Mouse (Mus musculus): ENCODE data around the gene Tm4sf20. TPM values are rescaled to one million over a fixed set of nuclear protein-coding genes. Genes with fewer than 3 reads are reported as not detected.
A peak's percentile ranks its signal among the peaks of the same experiment; 100 is the strongest.

Tm4sf20 gene
- polyA plus RNA-seq, 1 experiment from 2014 or later, result 0.23 TPM

GRCm38 (mm10) chr1:82743962-82744361 lies 24.3 kb downstream of the Tm4sf20 start:
- Histone ChIP-seq H3K9me3 (ENCODE audit: control insufficient read depth, low read length) (no peaks in the 10 kb centered on the region), H3K4me2 (ENCODE audit: low read depth, low read length, severe bottlenecking) (no peak overlapping the region), H3K27ac (ENCODE audit: low read depth, low read length) (no peak overlapping the region), H3K36me3 (ENCODE audit: control insufficient read depth, insufficient read depth, low read length) (no peaks in the 10 kb centered on the region; the same call in 1 of the 2 replicates), H3K4me1 (replicated peaks; ENCODE audit: control insufficient read depth, insufficient read depth, low read length) (no peaks in the 10 kb centered on the region), H3K4me3 (ENCODE audit: low read depth, low read length) (no peak overlapping the region), H3K27me3 (ENCODE audit: control insufficient read depth, insufficient read depth, low read length) (no peaks in the 10 kb centered on the region), H3K9ac (ENCODE audit: low read length) (no peak overlapping the region)
- DNase-seq (ENCODE audit: low spot score) (no peak), ATAC-seq (replicated peaks; ENCODE audit: low FRiP score) (no peak)
- WGBS, result 99% methylated on average over 3 of the region's 3 CpGs

DNA sequence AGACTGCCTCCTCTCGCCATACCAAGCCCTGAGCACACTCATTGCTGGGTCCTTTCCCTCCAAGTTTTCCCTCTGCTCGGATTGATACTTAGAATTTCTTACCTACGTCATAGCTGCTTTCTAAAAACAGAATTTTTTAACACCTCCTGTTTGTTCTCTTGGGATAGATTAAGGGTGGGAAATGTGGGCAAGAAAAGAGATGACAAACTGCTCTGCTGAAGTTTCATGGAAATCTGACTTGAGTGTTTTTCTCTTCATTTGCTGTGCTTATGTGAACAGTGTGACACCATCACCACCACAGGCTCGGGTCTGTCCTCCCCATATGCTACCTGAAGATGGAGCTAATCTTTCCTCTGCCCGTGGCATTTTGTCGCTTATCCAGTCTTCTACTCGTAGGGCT lies 26.7 kb downstream of the Tm4sf20 start:
- Histone ChIP-seq H3K36me3 (ENCODE audit: control insufficient read depth, insufficient read depth, low read length) (peaks cover 2% of the 10 kb centered on the region; the same call in 1 of the 2 replicates), H3K9ac (ENCODE audit: low read length) (no peak overlapping the region), H3K4me3 (ENCODE audit: low read depth, low read length) (no peak overlapping the region), H3K27ac (ENCODE audit: low read depth, low read length) (no peak overlapping the region), H3K9me3 (ENCODE audit: control insufficient read depth, low read length) (no peaks in the 10 kb centered on the region), H3K4me2 (ENCODE audit: low read depth, low read length, severe bottlenecking) (no peak overlapping the region), H3K27me3 (ENCODE audit: control insufficient read depth, insufficient read depth, low read length) (no peaks in the 10 kb centered on the region), H3K4me1 (replicated peaks; ENCODE audit: control insufficient read depth, insufficient read depth, low read length) (no peaks in the 10 kb centered on the region)
- DNase-seq (ENCODE audit: low spot score), result no peak
- no peak for ATAC-seq (replicated peaks; ENCODE audit: low FRiP score)
- 86% methylated on average over 7 of the region's 7 CpGs for WGBS

DNA sequence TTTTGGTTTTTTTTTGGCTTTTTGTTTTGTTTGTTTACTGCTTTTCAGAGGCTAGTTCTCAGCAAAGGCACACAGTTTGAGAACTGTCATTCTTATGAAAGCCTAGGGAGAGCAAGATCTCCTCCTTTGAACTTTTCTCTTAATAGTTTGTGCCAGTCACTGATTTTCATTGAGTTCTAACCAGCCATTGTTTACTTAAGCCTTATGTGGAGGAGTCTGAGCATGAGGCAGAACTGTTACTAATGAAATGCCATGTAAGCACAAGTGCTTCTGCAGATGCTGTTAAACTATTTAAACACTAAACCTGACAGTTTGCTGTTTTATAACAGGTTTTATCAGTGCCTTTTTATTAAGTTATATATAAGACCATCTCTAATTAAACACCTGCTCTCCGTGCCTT lies 30.2 kb downstream of the Tm4sf20 start:
- Histone ChIP-seq H3K9me3 (ENCODE audit: control insufficient read depth, low read length) (no peaks in the 10 kb centered on the region), H3K4me3 (ENCODE audit: low read depth, low read length) (no peak overlapping the region), H3K9ac (ENCODE audit: low read length) (no peak overlapping the region), H3K36me3 (ENCODE audit: control insufficient read depth, insufficient read depth, low read length) (0 out of 2 replicates have a peak, but pooled peaks cover 5% of the 10 kb centered on the region), H3K4me2 (ENCODE audit: low read depth, low read length, severe bottlenecking) (no peak overlapping the region), H3K4me1 (replicated peaks; ENCODE audit: control insufficient read depth, insufficient read depth, low read length) (no peaks in the 10 kb centered on the region), H3K27ac (ENCODE audit: low read depth, low read length) (no peak overlapping the region), H3K27me3 (ENCODE audit: control insufficient read depth, insufficient read depth, low read length) (no peaks in the 10 kb centered on the region)
- ATAC-seq (replicated peaks; ENCODE audit: low FRiP score) (no peak), DNase-seq (ENCODE audit: low spot score) (no peak)
- 91% methylated on average over 1 of the region's 1 CpGs for WGBS

DNA sequence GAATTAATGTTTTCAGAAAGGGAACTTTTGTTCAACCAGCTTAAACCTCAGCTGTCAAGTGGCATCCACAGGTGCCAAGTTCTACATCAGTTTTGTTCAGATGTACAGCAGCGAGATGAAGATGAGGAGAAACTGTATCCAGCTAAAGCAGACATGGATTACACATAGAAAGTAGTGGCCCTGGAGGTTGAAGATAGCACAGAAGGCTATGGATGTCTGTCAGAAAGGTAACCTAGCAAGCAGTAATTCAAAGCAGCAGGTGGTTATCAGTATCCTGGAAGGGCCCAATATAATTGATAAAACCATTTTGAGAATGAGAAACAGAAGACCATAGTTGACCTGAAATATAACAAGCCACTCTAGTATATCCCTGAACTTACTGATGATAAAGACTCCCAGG lies 34.9 kb downstream of the Tm4sf20 start:
- H3K4me3 ChIP-seq (ENCODE audit: low read depth, low read length), result no peak overlapping the region
- ATAC-seq (replicated peaks; ENCODE audit: low FRiP score) (no peak), DNase-seq (ENCODE audit: low spot score) (no peak)
- 84% methylated on average over 1 of the region's 1 CpGs for WGBS
- no peak overlapping the region for H3K9ac ChIP-seq (ENCODE audit: low read length)
- no peaks in the 10 kb centered on the region for H3K9me3 ChIP-seq (ENCODE audit: control insufficient read depth, low read length)
- H3K4me1 ChIP-seq (replicated peaks; ENCODE audit: control insufficient read depth, insufficient read depth, low read length), result no peaks in the 10 kb centered on the region
- H3K27me3 ChIP-seq (ENCODE audit: control insufficient read depth, insufficient read depth, low read length), result no peaks in the 10 kb centered on the region
- H3K36me3 ChIP-seq (ENCODE audit: control insufficient read depth, insufficient read depth, low read length), result 0 out of 2 replicates have a peak, but pooled peaks cover 5% of the 10 kb centered on the region
- H3K27ac ChIP-seq (ENCODE audit: low read depth, low read length), result no peak overlapping the region
- H3K4me2 ChIP-seq (ENCODE audit: low read depth, low read length, severe bottlenecking), result no peak overlapping the region

GRCm38 (mm10) chr1:82726482-82726881 lies 41.8 kb downstream of the Tm4sf20 start:
- 0 out of 2 replicates have a peak, but pooled peaks cover 3% of the 10 kb centered on the region for H3K4me1 ChIP-seq (replicated peaks; ENCODE audit: control insufficient read depth, insufficient read depth, low read length)
- no peaks in the 10 kb centered on the region for H3K9me3 ChIP-seq (ENCODE audit: control insufficient read depth, low read length)
- no peaks in the 10 kb centered on the region for H3K36me3 ChIP-seq (ENCODE audit: control insufficient read depth, insufficient read depth, low read length)
- no peak for DNase-seq (ENCODE audit: low spot score)
- H3K27me3 ChIP-seq (ENCODE audit: control insufficient read depth, insufficient read depth, low read length), result peaks cover 2% of the 10 kb centered on the region; the same call in 1 of the 2 replicates
- no peak overlapping the region for H3K27ac ChIP-seq (ENCODE audit: low read depth, low read length)
- 93% methylated on average over 5 of the region's 5 CpGs for WGBS
- no peak overlapping the region for H3K4me2 ChIP-seq (ENCODE audit: low read depth, low read length, severe bottlenecking)
- H3K9ac ChIP-seq (ENCODE audit: low read length), result no peak overlapping the region
- ATAC-seq (replicated peaks; ENCODE audit: low FRiP score), result no peak
- H3K4me3 ChIP-seq (ENCODE audit: low read depth, low read length), result no peak overlapping the region

DNA sequence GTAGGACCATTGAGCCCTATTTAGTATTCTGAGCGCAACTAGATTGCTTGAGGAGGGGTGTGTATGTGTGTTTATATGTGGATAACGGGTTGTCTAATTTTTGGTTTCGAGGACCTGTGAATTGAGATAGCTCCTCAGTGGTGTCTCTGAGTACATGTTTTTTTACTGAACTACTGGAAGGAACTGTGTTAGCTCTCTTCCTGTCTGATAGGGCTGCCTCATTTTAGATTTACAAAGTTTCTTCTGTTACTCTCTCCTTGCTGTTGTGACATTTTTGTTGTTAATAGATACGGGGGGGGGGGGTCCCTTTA lies 42.4 kb downstream of the Tm4sf20 start:
- H3K4me2 ChIP-seq (ENCODE audit: low read depth, low read length, severe bottlenecking), result peak overlapping the region; percentile 88
- ATAC-seq (replicated peaks; ENCODE audit: low FRiP score), result no peak
- H3K27me3 ChIP-seq (ENCODE audit: control insufficient read depth, insufficient read depth, low read length), result peaks cover 2% of the 10 kb centered on the region; the same call in 1 of the 2 replicates
- 0 out of 2 replicates have a peak, but pooled peaks cover 3% of the 10 kb centered on the region for H3K4me1 ChIP-seq (replicated peaks; ENCODE audit: control insufficient read depth, insufficient read depth, low read length)
- H3K4me3 ChIP-seq (ENCODE audit: low read depth, low read length), result peak overlapping the region; percentile 83
- no peak overlapping the region for H3K27ac ChIP-seq (ENCODE audit: low read depth, low read length)
- WGBS, result 38% methylated on average over 4 of the region's 4 CpGs
- H3K9ac ChIP-seq (ENCODE audit: low read length), result peak overlapping the region; percentile 95; the same call in 1 of the 2 replicates
- no peaks in the 10 kb centered on the region for H3K9me3 ChIP-seq (ENCODE audit: control insufficient read depth, low read length)
- no peaks in the 10 kb centered on the region for H3K36me3 ChIP-seq (ENCODE audit: control insufficient read depth, insufficient read depth, low read length)
- no peak for DNase-seq (ENCODE audit: low spot score)

DNA sequence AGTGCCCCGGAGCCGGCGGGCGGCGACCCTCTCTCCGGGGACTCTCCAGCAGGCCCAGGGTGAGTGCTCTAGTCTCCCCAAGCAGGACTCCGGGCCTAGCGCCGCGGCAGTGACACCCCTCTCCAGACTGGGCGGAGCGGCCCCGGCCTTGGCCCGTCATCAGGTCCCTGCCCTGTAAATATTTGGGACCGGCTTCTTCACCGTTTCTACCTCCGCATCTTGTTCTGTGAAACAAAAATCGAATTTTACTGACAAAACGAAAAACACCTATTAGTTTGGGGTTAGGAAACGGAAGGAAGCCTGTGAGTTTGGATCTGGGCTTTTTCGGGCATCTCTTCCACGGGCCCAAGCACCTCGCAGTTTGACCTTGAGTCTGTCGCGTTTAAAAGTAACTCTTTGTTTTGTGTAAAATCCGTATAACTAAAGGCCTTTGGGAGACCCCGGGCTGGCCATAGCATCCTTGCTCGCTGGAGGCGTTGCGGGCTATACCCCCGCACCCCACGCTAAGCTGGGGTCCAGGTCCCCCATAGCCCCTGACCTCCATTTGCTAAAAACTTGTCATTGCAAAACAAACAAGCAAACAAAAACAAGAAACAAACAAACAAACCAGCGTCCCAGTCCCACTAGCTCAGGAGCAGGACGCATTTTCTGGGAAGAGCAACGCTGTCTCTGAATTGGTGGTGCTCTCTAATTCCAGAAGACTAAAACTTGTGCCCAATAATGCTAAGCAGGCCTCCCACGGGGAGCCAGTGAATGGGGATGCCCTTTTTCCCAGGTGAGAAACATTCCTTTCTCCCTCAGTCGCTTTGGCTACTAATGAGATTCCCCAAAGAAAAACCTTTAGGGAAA lies 43.0 kb downstream of the Tm4sf20 start:
- H3K27me3 ChIP-seq (ENCODE audit: control insufficient read depth, insufficient read depth, low read length), result peaks cover 2% of the 10 kb centered on the region; the same call in 1 of the 2 replicates
- no peaks in the 10 kb centered on the region for H3K36me3 ChIP-seq (ENCODE audit: control insufficient read depth, insufficient read depth, low read length)
- H3K4me1 ChIP-seq (replicated peaks; ENCODE audit: control insufficient read depth, insufficient read depth, low read length), result 0 out of 2 replicates have a peak, but pooled peaks cover 3% of the 10 kb centered on the region
- under 1% methylated on average over 37 of the region's 37 CpGs for WGBS
- no peak for DNase-seq (ENCODE audit: low spot score)
- H3K9ac ChIP-seq (ENCODE audit: low read length), result peak overlapping the region; percentile 95
- H3K4me2 ChIP-seq (ENCODE audit: low read depth, low read length, severe bottlenecking), result peak overlapping the region; percentile 88
- H3K4me3 ChIP-seq (ENCODE audit: low read depth, low read length), result peak overlapping the region; percentile 83
- no peak overlapping the region; the same call in 1 of the 2 replicates for H3K27ac ChIP-seq (ENCODE audit: low read depth, low read length)
- ATAC-seq (replicated peaks; ENCODE audit: low FRiP score), result peak; percentile 98
- H3K9me3 ChIP-seq (ENCODE audit: control insufficient read depth, low read length), result no peaks in the 10 kb centered on the region

DNA sequence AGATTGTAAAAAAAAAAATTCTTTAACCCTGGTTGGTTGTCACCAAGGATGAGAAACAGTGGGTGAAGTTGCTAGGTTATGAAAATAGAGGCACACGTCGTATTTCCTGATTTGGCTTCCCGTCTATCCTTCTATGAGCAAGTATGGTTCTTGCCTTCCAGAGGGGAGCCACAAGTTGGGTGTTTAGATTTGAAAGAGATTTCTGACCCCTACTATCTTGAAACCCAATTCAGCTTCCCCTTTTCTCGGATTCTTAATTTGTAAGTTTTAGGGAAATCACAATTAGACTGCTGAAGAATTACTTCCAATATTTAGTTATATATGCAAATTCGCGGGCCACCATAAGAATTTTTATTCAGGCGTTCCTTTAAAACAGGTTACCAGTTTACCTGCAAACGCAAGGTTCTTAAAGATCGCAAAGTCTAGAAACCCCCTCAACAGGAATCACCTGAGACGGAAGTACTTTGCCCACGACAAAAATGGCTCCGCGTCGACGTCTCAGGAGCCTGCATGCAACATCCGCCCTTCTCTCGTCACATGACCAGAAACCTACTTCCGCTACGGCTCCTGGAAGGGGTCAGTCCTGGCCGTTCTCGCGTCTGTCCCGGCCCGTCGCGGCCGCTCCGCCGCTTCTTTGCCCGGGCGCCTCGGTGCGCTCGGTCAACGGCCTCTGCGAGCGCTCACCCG lies 43.8 kb downstream of the Tm4sf20 start, which contains the start of gene Mff:
Gene Mff, plus strand, starts transcription at position 552 of the 687 bp plus-strand sequence.
- WGBS, result 10% methylated on average over 38 of the region's 38 CpGs
- DNase-seq (ENCODE audit: low spot score) (peak; percentile 92), ATAC-seq (replicated peaks; ENCODE audit: low FRiP score) (peak; percentile 99)
- H3K4me2 ChIP-seq (ENCODE audit: low read depth, low read length, severe bottlenecking), result peak within 1 kb of the TSS; percentile 88
- H3K4me3 ChIP-seq (ENCODE audit: low read depth, low read length), result peak within 1 kb of the TSS; percentile 83
- no peak within 1 kb of the TSS; the same call in 1 of the 2 replicates for H3K27ac ChIP-seq (ENCODE audit: low read depth, low read length)
- H3K9ac ChIP-seq (ENCODE audit: low read length), result peak within 1 kb of the TSS; percentile 95
- 0 out of 2 replicates have a peak, but pooled peaks cover 3% of the 10 kb centered on the region for H3K4me1 ChIP-seq (replicated peaks; ENCODE audit: control insufficient read depth, insufficient read depth, low read length)
- H3K36me3 ChIP-seq (ENCODE audit: control insufficient read depth, insufficient read depth, low read length), result no peaks in the 10 kb centered on the region
- no peaks in the 10 kb centered on the region for H3K9me3 ChIP-seq (ENCODE audit: control insufficient read depth, low read length)
- peaks cover 2% of the 10 kb centered on the region; the same call in 1 of the 2 replicates for H3K27me3 ChIP-seq (ENCODE audit: control insufficient read depth, insufficient read depth, low read length)

Data from forebrain, embryonic 11.5 days (tissue).